Mouse (Mus musculus): ENCODE measurements around the gene Il31ra. TPM values are rescaled to one million over a fixed set of nuclear protein-coding genes. Genes with fewer than 3 reads are reported as not detected.

Il31ra gene
- polyA plus RNA-seq, 1 experiment: not detected

DNA sequence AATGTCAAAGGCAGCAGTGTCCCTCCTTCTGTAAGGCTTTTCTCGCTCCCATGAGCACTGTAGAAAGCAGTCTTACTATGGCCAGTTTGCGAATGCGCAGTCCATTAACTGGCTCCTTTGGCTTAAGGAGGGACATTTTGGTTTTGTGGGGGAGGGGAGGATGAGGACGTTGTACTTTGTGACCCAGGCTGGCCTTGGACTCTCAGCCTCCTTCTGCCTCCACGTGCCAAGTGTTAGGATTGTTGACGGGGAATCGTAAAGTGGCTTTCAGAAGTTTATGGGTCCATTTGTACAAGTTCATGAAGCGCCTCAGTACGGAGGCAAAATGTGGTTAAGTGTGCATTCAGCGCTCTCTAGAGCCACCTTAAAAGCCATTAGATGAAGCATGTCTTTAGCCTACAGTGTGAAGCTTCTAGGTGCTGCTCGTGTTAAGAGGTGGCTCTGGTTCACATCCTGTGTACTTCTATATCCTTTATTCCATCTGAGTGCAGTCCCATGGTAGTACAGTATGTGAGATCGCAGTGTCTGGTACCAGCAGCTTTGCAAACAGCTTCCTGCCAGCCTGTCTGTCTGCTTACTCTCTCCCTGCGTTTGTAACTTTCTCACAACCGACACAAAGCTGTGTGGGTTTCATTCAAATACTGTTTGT, 102.4 kb downstream of the Il31ra start:
- H3ac ChIP-seq (ENCODE audit: control insufficient read depth, insufficient read length): no peak overlapping the region

DNA sequence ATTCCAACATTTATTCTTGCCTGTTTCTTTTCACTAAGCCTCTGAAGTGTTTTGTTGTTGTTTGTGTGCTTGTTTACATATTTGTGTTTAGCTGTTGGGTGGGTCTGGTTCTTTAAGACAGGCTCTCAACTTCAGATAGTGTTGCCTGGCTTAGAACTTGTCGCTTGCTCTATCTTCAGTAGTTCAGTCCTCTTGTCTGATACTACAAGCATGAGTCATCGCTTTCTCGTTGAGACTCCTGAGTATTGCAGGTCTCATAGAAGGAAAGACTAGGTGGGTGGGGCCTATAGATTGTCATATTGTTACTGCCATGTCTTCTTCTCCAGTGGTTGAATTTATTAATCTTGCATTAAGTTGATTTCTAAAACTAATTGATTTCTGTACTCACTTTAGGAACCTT, 104.1 kb downstream of the Il31ra start:
- Histone ChIP-seq H3K79me2 (ENCODE audit: control insufficient read depth, insufficient read depth) (no peaks in the 10 kb centered on the region), H3K36me3 (ENCODE audit: control insufficient read depth, insufficient read depth) (peaks cover 74% of the 10 kb centered on the region), H3K4me2 (ENCODE audit: low read depth) (no peak overlapping the region), H3ac (ENCODE audit: control insufficient read depth, insufficient read length) (no peak overlapping the region), H3K27me3 (ENCODE audit: control insufficient read depth, insufficient read depth, insufficient read length) (no peaks in the 10 kb centered on the region), H3K4me3 (no peak overlapping the region)
- TF ChIP-seq E2F4 (IDR thresholded peaks at IDR 0.05; ENCODE audit: insufficient read depth): no peak
- no peak for TF ChIP-seq SRF (IDR thresholded peaks at IDR 0.05; ENCODE audit: control insufficient read depth, insufficient read length, low read depth)
- TF ChIP-seq TCF3 (IDR thresholded peaks at IDR 0.05; ENCODE audit: insufficient read length, low read depth): no peak
- no peak for TF ChIP-seq REST (IDR thresholded peaks at IDR 0.05; ENCODE audit: insufficient read depth, insufficient read length)
- TF ChIP-seq MAX (IDR thresholded peaks at IDR 0.05; ENCODE audit: low read depth): no peak
- TF ChIP-seq TCF12 (IDR thresholded peaks at IDR 0.05; ENCODE audit: insufficient read depth, poor library complexity, severe bottlenecking): no peak
- TF ChIP-seq POLR2A (IDR thresholded peaks at IDR 0.05; ENCODE audit: insufficient read length, low read depth): no peak
- TF ChIP-seq MYOD1 (IDR thresholded peaks at IDR 0.05; ENCODE audit: control insufficient read depth in 1 of 3, insufficient read length in 2 of 3, low read depth in 2 of 3): no peak
- no peak for TF ChIP-seq MYOG (IDR thresholded peaks at IDR 0.05; ENCODE audit: control insufficient read depth in 1 of 3, insufficient read depth in 1 of 3, insufficient read length in 2 of 3, low read depth in 2 of 3)
- no peak for TF ChIP-seq CEBPB (IDR thresholded peaks at IDR 0.05; ENCODE audit: insufficient read depth, poor library complexity, severe bottlenecking)
- no peak for TF ChIP-seq POLR2AphosphoS2 (IDR thresholded peaks at IDR 0.05; ENCODE audit: insufficient read length, low read depth)
- TF ChIP-seq USF1 (IDR thresholded peaks at IDR 0.05; ENCODE audit: low read depth): no peak

More for the DNA sequence above, 102.4 kb downstream of the Il31ra start:
- peaks cover 75% of the 10 kb centered on the region for H3K36me3 ChIP-seq (ENCODE audit: control insufficient read depth, insufficient read depth)
- no peak overlapping the region for H3K4me2 ChIP-seq (ENCODE audit: low read depth)
- no peaks in the 10 kb centered on the region for H3K79me2 ChIP-seq (ENCODE audit: control insufficient read depth, insufficient read depth)
- no peak overlapping the region for H3K4me3 ChIP-seq
- no peaks in the 10 kb centered on the region for H3K27me3 ChIP-seq (ENCODE audit: control insufficient read depth, insufficient read depth, insufficient read length)
- TF ChIP-seq USF1 (IDR thresholded peaks at IDR 0.05; ENCODE audit: low read depth): no peak
- no peak for TF ChIP-seq POLR2A (IDR thresholded peaks at IDR 0.05; ENCODE audit: insufficient read length, low read depth)
- no peak for TF ChIP-seq REST (IDR thresholded peaks at IDR 0.05; ENCODE audit: insufficient read depth, insufficient read length)
- no peak for TF ChIP-seq MYOG (IDR thresholded peaks at IDR 0.05; ENCODE audit: control insufficient read depth in 1 of 3, insufficient read depth in 1 of 3, insufficient read length in 2 of 3, low read depth in 2 of 3)
- TF ChIP-seq TCF3 (IDR thresholded peaks at IDR 0.05; ENCODE audit: insufficient read length, low read depth): no peak

DNA sequence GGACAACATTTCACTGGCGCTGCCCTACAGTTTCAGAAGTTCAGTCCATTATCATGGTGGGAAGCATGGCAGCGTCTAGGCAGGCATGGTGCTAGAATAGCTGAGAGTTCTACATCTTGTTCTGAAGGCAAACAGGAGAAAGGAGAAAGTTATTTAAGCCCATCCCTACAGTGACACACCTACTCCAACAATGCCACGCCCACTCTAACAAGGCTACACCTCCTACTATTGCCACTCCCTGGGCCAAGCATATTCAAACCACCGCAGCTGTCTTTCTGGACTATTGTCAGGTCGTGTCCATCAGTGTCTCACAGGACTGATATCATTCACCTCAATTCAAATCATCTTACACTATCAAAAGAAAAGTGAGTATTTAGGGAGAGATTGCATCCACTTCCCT, 107.5 kb downstream of the Il31ra start:
- H3K4me2 ChIP-seq (ENCODE audit: low read depth): no peak overlapping the region
- H3ac ChIP-seq (ENCODE audit: control insufficient read depth, insufficient read length): no peak overlapping the region
- H3K27me3 ChIP-seq (ENCODE audit: control insufficient read depth, insufficient read depth, insufficient read length): no peaks in the 10 kb centered on the region
- TF ChIP-seq MYOG (IDR thresholded peaks at IDR 0.05; ENCODE audit: control insufficient read depth in 1 of 3, insufficient read depth in 1 of 3, insufficient read length in 2 of 3, low read depth in 2 of 3): no peak
- TF ChIP-seq POLR2AphosphoS2 (IDR thresholded peaks at IDR 0.05; ENCODE audit: insufficient read length, low read depth): no peak
- TF ChIP-seq MYOD1 (IDR thresholded peaks at IDR 0.05; ENCODE audit: control insufficient read depth in 1 of 3, insufficient read length in 2 of 3, low read depth in 2 of 3): no peak
- no peak for TF ChIP-seq MAX (IDR thresholded peaks at IDR 0.05; ENCODE audit: low read depth)
- no peak for TF ChIP-seq SRF (IDR thresholded peaks at IDR 0.05; ENCODE audit: control insufficient read depth, insufficient read length, low read depth)
- no peak for TF ChIP-seq E2F4 (IDR thresholded peaks at IDR 0.05; ENCODE audit: insufficient read depth)
- no peak for TF ChIP-seq TCF12 (IDR thresholded peaks at IDR 0.05; ENCODE audit: insufficient read depth, poor library complexity, severe bottlenecking)
- TF ChIP-seq CEBPB (IDR thresholded peaks at IDR 0.05; ENCODE audit: insufficient read depth, poor library complexity, severe bottlenecking): no peak
- TF ChIP-seq REST (IDR thresholded peaks at IDR 0.05; ENCODE audit: insufficient read depth, insufficient read length): no peak
- TF ChIP-seq POLR2A (IDR thresholded peaks at IDR 0.05; ENCODE audit: insufficient read length, low read depth): no peak
- no peak for TF ChIP-seq TCF3 (IDR thresholded peaks at IDR 0.05; ENCODE audit: insufficient read length, low read depth)
- no peak for TF ChIP-seq USF1 (IDR thresholded peaks at IDR 0.05; ENCODE audit: low read depth)
- no peaks in the 10 kb centered on the region for H3K79me2 ChIP-seq (ENCODE audit: control insufficient read depth, insufficient read depth)
- H3K4me3 ChIP-seq: no peak overlapping the region
- H3K36me3 ChIP-seq (ENCODE audit: control insufficient read depth, insufficient read depth): peaks cover 67% of the 10 kb centered on the region

DNA sequence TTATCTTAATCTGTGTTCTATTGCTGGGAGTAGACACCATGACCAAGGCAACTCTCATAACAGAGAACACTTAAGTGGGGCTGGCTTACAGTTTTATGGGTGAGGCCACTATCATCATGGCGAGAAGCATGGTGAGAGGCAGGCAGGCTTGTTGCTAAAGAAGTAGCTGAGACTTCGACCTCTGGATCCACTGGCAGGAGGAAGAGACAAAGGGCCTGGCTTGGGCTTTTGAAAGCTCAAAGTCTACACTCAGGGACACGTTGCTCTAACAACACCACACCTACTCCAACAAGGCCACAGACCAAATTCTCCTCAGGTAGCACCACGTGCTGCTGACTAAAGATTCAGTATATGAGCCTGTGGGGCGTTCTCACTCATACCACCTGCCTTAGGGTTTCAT, 107.9 kb downstream of the Il31ra start:
- peaks cover 67% of the 10 kb centered on the region for H3K36me3 ChIP-seq (ENCODE audit: control insufficient read depth, insufficient read depth)
- no peak overlapping the region for H3K4me3 ChIP-seq
- H3K4me2 ChIP-seq (ENCODE audit: low read depth): no peak overlapping the region
- H3K27me3 ChIP-seq (ENCODE audit: control insufficient read depth, insufficient read depth, insufficient read length): no peaks in the 10 kb centered on the region
- TF ChIP-seq MAX (IDR thresholded peaks at IDR 0.05; ENCODE audit: low read depth): no peak
- no peak for TF ChIP-seq CEBPB (IDR thresholded peaks at IDR 0.05; ENCODE audit: insufficient read depth, poor library complexity, severe bottlenecking)
- TF ChIP-seq POLR2AphosphoS2 (IDR thresholded peaks at IDR 0.05; ENCODE audit: insufficient read length, low read depth): no peak
- TF ChIP-seq MYOG (IDR thresholded peaks at IDR 0.05; ENCODE audit: control insufficient read depth in 1 of 3, insufficient read depth in 1 of 3, insufficient read length in 2 of 3, low read depth in 2 of 3): no peak
- no peak for TF ChIP-seq SRF (IDR thresholded peaks at IDR 0.05; ENCODE audit: control insufficient read depth, insufficient read length, low read depth)
- no peak for TF ChIP-seq TCF12 (IDR thresholded peaks at IDR 0.05; ENCODE audit: insufficient read depth, poor library complexity, severe bottlenecking)
- no peak for TF ChIP-seq TCF3 (IDR thresholded peaks at IDR 0.05; ENCODE audit: insufficient read length, low read depth)
- TF ChIP-seq REST (IDR thresholded peaks at IDR 0.05; ENCODE audit: insufficient read depth, insufficient read length): no peak
- H3K79me2 ChIP-seq (ENCODE audit: control insufficient read depth, insufficient read depth): no peaks in the 10 kb centered on the region
- no peak overlapping the region for H3ac ChIP-seq (ENCODE audit: control insufficient read depth, insufficient read length)

DNA sequence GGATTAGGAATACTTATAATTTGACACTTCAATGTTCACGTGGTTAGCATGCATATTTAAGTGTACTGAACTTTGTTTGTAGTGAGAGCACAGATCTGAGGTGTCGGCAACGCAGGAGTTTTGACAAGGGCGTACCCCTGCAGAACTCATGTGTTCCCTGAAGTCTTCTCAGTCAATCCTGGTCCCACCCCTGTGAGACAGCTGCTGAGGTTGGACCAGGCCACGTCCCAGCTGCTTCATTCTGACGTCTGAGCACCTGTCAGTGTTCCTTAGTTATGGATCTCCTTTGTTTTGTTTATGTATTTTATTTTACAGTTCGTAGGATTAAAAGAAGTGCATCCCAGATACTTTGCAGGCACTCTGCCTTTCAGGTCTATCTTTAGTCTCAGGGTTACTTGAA, 111.1 kb downstream of the Il31ra start:
- no peak overlapping the region for H3ac ChIP-seq (ENCODE audit: control insufficient read depth, insufficient read length)
- H3K4me2 ChIP-seq (ENCODE audit: low read depth): peak overlapping the region; percentile 47
- H3K27me3 ChIP-seq (ENCODE audit: control insufficient read depth, insufficient read depth, insufficient read length): no peaks in the 10 kb centered on the region
- no peak overlapping the region for H3K4me3 ChIP-seq
- no peak for TF ChIP-seq E2F4 (IDR thresholded peaks at IDR 0.05; ENCODE audit: insufficient read depth)
- TF ChIP-seq POLR2AphosphoS2 (IDR thresholded peaks at IDR 0.05; ENCODE audit: insufficient read length, low read depth): no peak
- no peak for TF ChIP-seq POLR2A (IDR thresholded peaks at IDR 0.05; ENCODE audit: insufficient read length, low read depth)
- no peak for TF ChIP-seq REST (IDR thresholded peaks at IDR 0.05; ENCODE audit: insufficient read depth, insufficient read length)
- no peak for TF ChIP-seq SRF (IDR thresholded peaks at IDR 0.05; ENCODE audit: control insufficient read depth, insufficient read length, low read depth)
- no peak for TF ChIP-seq CEBPB (IDR thresholded peaks at IDR 0.05; ENCODE audit: insufficient read depth, poor library complexity, severe bottlenecking)
- TF ChIP-seq MYOD1 (IDR thresholded peaks at IDR 0.05; ENCODE audit: control insufficient read depth in 1 of 3, insufficient read length in 2 of 3, low read depth in 2 of 3): peak; percentile 92 to 99 (median 94)
- no peak for TF ChIP-seq USF1 (IDR thresholded peaks at IDR 0.05; ENCODE audit: low read depth)
- TF ChIP-seq MAX (IDR thresholded peaks at IDR 0.05; ENCODE audit: low read depth): no peak
- TF ChIP-seq TCF12 (IDR thresholded peaks at IDR 0.05; ENCODE audit: insufficient read depth, poor library complexity, severe bottlenecking): peak; percentile 91
- TF ChIP-seq MYOG (IDR thresholded peaks at IDR 0.05; ENCODE audit: control insufficient read depth in 1 of 3, insufficient read depth in 1 of 3, insufficient read length in 2 of 3, low read depth in 2 of 3): peak; percentile 95 to 99 (median 99)
- TF ChIP-seq TCF3 (IDR thresholded peaks at IDR 0.05; ENCODE audit: insufficient read length, low read depth): peak; percentile 92
- H3K79me2 ChIP-seq (ENCODE audit: control insufficient read depth, insufficient read depth): no peaks in the 10 kb centered on the region
- H3K36me3 ChIP-seq (ENCODE audit: control insufficient read depth, insufficient read depth): peaks cover 58% of the 10 kb centered on the region
